ENCODE assay signal across 8 mouse cellular contexts in the genomic region with DNA sequence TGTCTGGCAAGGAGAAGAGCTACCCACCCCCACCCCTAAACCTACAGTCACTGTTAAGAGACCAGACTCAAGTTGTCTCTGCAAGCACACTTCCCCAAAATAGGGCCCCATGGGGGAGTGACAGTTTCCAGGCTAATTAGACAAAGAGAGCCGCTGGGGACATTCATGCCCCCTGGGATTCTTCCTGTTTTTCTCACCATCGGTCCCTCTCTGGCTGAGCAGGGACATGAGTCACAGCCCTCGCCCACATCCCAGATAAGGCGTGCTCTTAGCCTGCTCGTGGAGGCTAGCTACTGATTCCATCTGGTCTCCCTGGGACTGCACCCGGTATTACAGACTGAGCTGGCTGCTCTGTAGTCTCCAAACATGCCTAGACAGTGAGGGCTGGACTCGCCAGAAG. TPM values are rescaled to one million over a fixed set of nuclear protein-coding genes. Genes with fewer than 3 reads are reported as not detected.
DNase-seq lines count a peak whose midpoint lies in the region; ATAC-seq and TF ChIP-seq lines count a peak whose summit lies in the region.

No protein-coding gene starts in this region.

- DNase-seq in gastrocnemius, postnatal 25 days, result peak; percentile 27
- no peak for DNase-seq in gastrocnemius, adult 2 months
- peak; percentile 93 for DNase-seq in CH12.LX (ENCODE audit: extremely low read depth)
- DNase-seq in heart, adult 11 months, result peak; percentile 98
- DNase-seq in left cerebral cortex, postnatal 25 days (ENCODE audit: low spot score in 2 of 2), result peak; percentile 56 to 92
- DNase-seq in spleen, postnatal 14 days (ENCODE audit: low spot score in 2 of 2), result peak; percentile 12 to 18
- no peak for DNase-seq in ovary, postnatal 36 days (ENCODE audit: low spot score)
- DNase-seq in midbrain, embryonic 14.5 days, result no peak

- no peak for TF ChIP-seq CTCF in gastrocnemius, adult 2 months (IDR thresholded peaks at IDR 0.05)
- no peak for TF ChIP-seq CTCF in CH12.LX (conservative IDR thresholded peaks at IDR 0.05 in 1 of 2, IDR thresholded peaks at IDR 0.05 in 1 of 2; ENCODE audit: low read depth in 2 of 2, low read length in 2 of 2)

- in situ Hi-C loops in CH12.LX (cut with MboI; ENCODE audit: low pct_ligation_motif_present, low pct_unique_long_range_greater_than_20kb, low sequenced_read_pairs), result loop anchor here (5.0 to 25.0 kb wide), 3 partner anchors 155 to 570 kb away; a partner anchor contains a TSS

- intact Hi-C loops in gastrocnemius, adult 2 months (cut with DNase I), result no loop called here
- intact Hi-C loops in left cerebral cortex, postnatal 25 days (cut with DNase I), result loop anchor here (10.0 kb wide), 1 partner anchor 158 kb away; a partner anchor contains a TSS

- ATAC-seq in midbrain, embryonic 14.5 days (ENCODE audit: low FRiP score, low TSS enrichment), result no peak

- no peak overlapping the region for H3K27ac ChIP-seq in gastrocnemius, adult 2 months
- no peak overlapping the region for H3K27ac ChIP-seq in CH12.LX (ENCODE audit: insufficient read depth, low read depth)
- H3K27ac ChIP-seq in midbrain, embryonic 14.5 days (replicated peaks; ENCODE audit: low read depth, low read length), result no peak overlapping the region

- TF ChIP-seq EP300 in CH12.LX (IDR thresholded peaks at IDR 0.05; ENCODE audit: low read length), result peak; percentile 78

- H3K9me3 ChIP-seq in CH12.LX (replicated peaks; ENCODE audit: low read length), result no peaks in the 10 kb centered on the region
- H3K9me3 ChIP-seq in midbrain, embryonic 14.5 days (ENCODE audit: control insufficient read depth, low read length), result no peaks in the 10 kb centered on the region

- no peak; the same call in 1 of the 2 replicates for TF ChIP-seq RAD21 in CH12.LX (IDR thresholded peaks at IDR 0.05; ENCODE audit: low read depth, low read length)

- dilution Hi-C loops in CH12.LX (cut with MboI; ENCODE audit: extremely low pct_ligation_motif_present, extremely low pct_unique_long_range_greater_than_20kb, low sequenced_read_pairs), result no loop called here

- no peaks in the 10 kb centered on the region for H3K79me2 ChIP-seq in CH12.LX (replicated peaks; ENCODE audit: control insufficient read depth, extremely low read depth, insufficient read depth, poor library complexity, severe bottlenecking)

- no peaks in the 10 kb centered on the region for H3K36me3 ChIP-seq in CH12.LX (replicated peaks in 1 of 2; ENCODE audit: control insufficient read depth in 1 of 2, insufficient read depth in 1 of 2, low read length in 1 of 2)
- H3K36me3 ChIP-seq in midbrain, embryonic 14.5 days (ENCODE audit: control insufficient read depth, insufficient read depth, low read length), result no peaks in the 10 kb centered on the region

- H3K4me1 ChIP-seq in CH12.LX (ENCODE audit: control insufficient read depth in 1 of 2, insufficient read depth in 2 of 2), result peaks cover 14 to 58% of the 10 kb centered on the region in 2 experiments
- no peaks in the 10 kb centered on the region for H3K4me1 ChIP-seq in midbrain, embryonic 14.5 days (ENCODE audit: control insufficient read depth, insufficient read depth, low read length)

- H3K9ac ChIP-seq in CH12.LX (ENCODE audit: insufficient read depth, low read depth), result no peak overlapping the region
- no peak overlapping the region for H3K9ac ChIP-seq in midbrain, embryonic 14.5 days (replicated peaks; ENCODE audit: low read length)

- TF ChIP-seq POLR2A in CH12.LX (IDR thresholded peaks at IDR 0.05; ENCODE audit: low read depth, low read length), result no peak

- H3K27me3 ChIP-seq in CH12.LX (replicated peaks), result peaks cover 25% of the 10 kb centered on the region
- no peaks in the 10 kb centered on the region for H3K27me3 ChIP-seq in midbrain, embryonic 14.5 days (ENCODE audit: control insufficient read depth, insufficient read depth, low read length)

- H3K4me2 ChIP-seq in CH12.LX (ENCODE audit: insufficient read depth, low read depth, poor library complexity, severe bottlenecking), result 0 out of 2 replicates have a peak overlapping the region, but pooled peaks have one; percentile 17
- H3K4me2 ChIP-seq in midbrain, embryonic 14.5 days (ENCODE audit: low read length), result no peak overlapping the region

- no peak overlapping the region for H3K4me3 ChIP-seq in gastrocnemius, adult 2 months
- H3K4me3 ChIP-seq in CH12.LX (replicated peaks in 1 of 3; ENCODE audit: low read depth in 2 of 3, low read length in 2 of 3, poor library complexity in 1 of 3), result no peak overlapping the region
- no peak overlapping the region for H3K4me3 ChIP-seq in midbrain, embryonic 14.5 days (replicated peaks; ENCODE audit: low read depth, low read length)

- 36% methylated on average over 7 of the region's 7 CpGs for WGBS in midbrain, embryonic 14.5 days

TF ChIP-seq in CH12.LX, 34 proteins besides CTCF, POLR2A, EP300 and RAD21:
- TF ChIP-seq MAZ (IDR thresholded peaks at IDR 0.05; ENCODE audit: low read depth, low read length) (no peak), MEF2A (IDR thresholded peaks at IDR 0.05; ENCODE audit: borderline replicate concordance, low read depth, low read length) (peak; percentile 80), CHD2 (IDR thresholded peaks at IDR 0.05; ENCODE audit: low read length) (peak; percentile 73), IRF4 (IDR thresholded peaks at IDR 0.05; ENCODE audit: low read depth, low read length) (peak; percentile 64), GABPA (IDR thresholded peaks at IDR 0.05; ENCODE audit: insufficient replicate concordance, low read depth, low read length) (no peak), JUND (conservative IDR thresholded peaks at IDR 0.05; ENCODE audit: low read depth, low read length) (no peak), ZNF384 (IDR thresholded peaks at IDR 0.05; ENCODE audit: low read depth, low read length) (no peak), MAX (IDR thresholded peaks at IDR 0.05; ENCODE audit: low read length) (0 out of 2 replicates have a peak, but pooled peaks have one; percentile 30), ELF1 (IDR thresholded peaks at IDR 0.05; ENCODE audit: low read depth, low read length) (0 out of 2 replicates have a peak, but pooled peaks have one; percentile 16), NELFE (IDR thresholded peaks at IDR 0.05; ENCODE audit: low read depth, low read length) (no peak), USF2 (conservative IDR thresholded peaks at IDR 0.05; ENCODE audit: low read depth, low read length) (no peak), MAFK (IDR thresholded peaks at IDR 0.05; ENCODE audit: insufficient replicate concordance, low read length) (no peak), JUN (IDR thresholded peaks at IDR 0.05; ENCODE audit: insufficient read depth, low read depth, low read length) (no peak), SMC3 (IDR thresholded peaks at IDR 0.05; ENCODE audit: low read depth, low read length) (no peak), TCF12 (IDR thresholded peaks at IDR 0.05; ENCODE audit: low read depth, low read length) (peak; percentile 44; the same call in 1 of the 2 replicates), ZC3H11A (IDR thresholded peaks at IDR 0.05; ENCODE audit: low read depth, low read length) (no peak), ZMIZ1 (IDR thresholded peaks at IDR 0.05; ENCODE audit: low read depth, low read length) (no peak), SIN3A (IDR thresholded peaks at IDR 0.05; ENCODE audit: low read length) (no peak), PAX5 (IDR thresholded peaks at IDR 0.05; ENCODE audit: low read length) (no peak), ETS1 (conservative IDR thresholded peaks at IDR 0.05; ENCODE audit: low read depth, low read length) (peak; percentile 67), USF1 (IDR thresholded peaks at IDR 0.05; ENCODE audit: low read depth, low read length) (no peak), BHLHE40 (IDR thresholded peaks at IDR 0.05; ENCODE audit: low read depth, low read length) (peak; percentile 64), MXI1 (IDR thresholded peaks at IDR 0.05; ENCODE audit: low read depth, low read length) (no peak), RCOR1 (conservative IDR thresholded peaks at IDR 0.05; ENCODE audit: low read depth, low read length) (no peak), HCFC1 (IDR thresholded peaks at IDR 0.05; ENCODE audit: low read depth, low read length) (no peak), NRF1 (IDR thresholded peaks at IDR 0.05; ENCODE audit: low read depth, low read length) (no peak), UBTF (IDR thresholded peaks at IDR 0.05; ENCODE audit: low read depth, low read length) (no peak), CHD1 (IDR thresholded peaks at IDR 0.05; ENCODE audit: low read depth, low read length) (no peak), TBP (conservative IDR thresholded peaks at IDR 0.05; ENCODE audit: low read depth, low read length) (no peak), ZKSCAN1 (IDR thresholded peaks at IDR 0.05; ENCODE audit: borderline replicate concordance, low read depth, low read length) (no peak), KAT2A (IDR thresholded peaks at IDR 0.05; ENCODE audit: insufficient replicate concordance, low read length) (peak; percentile 67; the same call in 1 of the 2 replicates), POLR2AphosphoS2 (IDR thresholded peaks at IDR 0.05; ENCODE audit: low read depth, low read length) (no peak)

RNA-seq across cellular contexts. Expression of a gene that starts 15.8 kb away (rescaled TPM):
- total RNA-seq in gastrocnemius, postnatal 25 days (2021), result 1 to 10 TPM; 2.4 to 2.5 TPM
- total RNA-seq in gastrocnemius, adult 2 months (2021), result 1 to 10 TPM in 1 of 2 experiments, under 1 TPM in 1; 0.84 to 1.2 TPM
- total RNA-seq in CH12.LX (2012; rRNA removed) (not detected in 2 replicates), CH12.LX (2014; rRNA removed) (0.35 TPM in 1 of 2 replicates, not detected in the other)
- 0.13 and 0.34 TPM in 2 replicates for polyA plus RNA-seq in CH12.LX (2012; ENCODE audit: insufficient read length, low read depth)
- total RNA-seq in left cerebral cortex, postnatal 25 days (2021), result 10 to 100 TPM in 1 of 2 experiments, 1 to 10 TPM in 1; 9.1 to 11.7 TPM
- 3.2 and 4.5 TPM in 2 replicates for polyA plus RNA-seq in midbrain, embryonic 14.5 days (2014; fragmentation: Nextera tagmentation; extraction: Ambion mirVana)

Comparison
In these comparisons a context has a peak if more than half of its experiments do, and no peak if none do; other contexts are left out.
1. DNase-seq: peak in gastrocnemius, postnatal 25 days (single experiment), CH12.LX (single experiment), heart, adult 11 months (single experiment), left cerebral cortex, postnatal 25 days (2 of 2) and spleen, postnatal 14 days (2 of 2); none in gastrocnemius, adult 2 months (single experiment), ovary, postnatal 36 days (single experiment) and midbrain, embryonic 14.5 days (single experiment).